Mouse (Mus musculus) forebrain, embryonic 13.5 days (tissue): ENCODE data around the gene Chchd6. TPM values are rescaled to one million over a fixed set of nuclear protein-coding genes. Genes with fewer than 3 reads are reported as not detected.

Experiments used
- ATAC-seq: fragments of 200-750 bp; cut with Nextera tagmentation; 2 replicates; pipeline ENCODE4 v1.8.0; 2017
- H3K27ac ChIP-seq: fragments of 300-500 bp; sonication (generic); 2 replicates; pipeline ENCODE4 v1.5.1; 2015; ENCODE audit warnings: inconsistent platforms, mild to moderate bottlenecking, moderate library complexity
- H3K27me3 ChIP-seq: fragments of 300-500 bp; sonication (generic); 2 replicates; pipeline ENCODE4 v1.6.1; 2015; ENCODE audit warnings: mild to moderate bottlenecking, inconsistent platforms
- H3K36me3 ChIP-seq: fragments of 300-500 bp; sonication (generic); 2 replicates; pipeline ENCODE4 v1.6.1; 2015; ENCODE audit warnings: mild to moderate bottlenecking, inconsistent platforms; ENCODE audit not compliant: poor library complexity, severe bottlenecking
- H3K4me1 ChIP-seq: fragments of 300-500 bp; sonication (generic); 2 replicates; pipeline ENCODE4 v1.6.1; 2015; ENCODE audit warnings: inconsistent platforms
- H3K4me2 ChIP-seq: fragments of 300-500 bp; sonication (generic); 2 replicates; pipeline ENCODE4 v1.6.1; 2015; ENCODE audit warnings: inconsistent platforms, mild to moderate bottlenecking, moderate library complexity
- H3K4me3 ChIP-seq: fragments of 300-500 bp; sonication (generic); 2 replicates; pipeline ENCODE4 v1.5.1; 2015; ENCODE audit warnings: mild to moderate bottlenecking, inconsistent platforms
- H3K9ac ChIP-seq: fragments of 300-500 bp; sonication (generic); 2 replicates; pipeline ENCODE4 v1.6.1; 2015; ENCODE audit warnings: mild to moderate bottlenecking, inconsistent platforms
- H3K9me3 ChIP-seq: fragments of 300-500 bp; sonication (generic); replicated peaks from 2 replicates; pipeline ENCODE4 v1.6.1; 2016; ENCODE audit warnings: inconsistent platforms
- WGBS: fragments of 180-500 bp; shearing (Covaris S2); methylation state at CpG from one replicate; pipeline ENCODE4 v1.1.7; 2015; 5-methylcytosine and 5-hydroxymethylcytosine counted together
- polyA plus RNA-seq: library from polyadenylated mRNA; unstranded; fragments of >200 nt; fragmentation: Nextera tagmentation; extraction: Ambion mirVana; gene quantifications from 2 replicates; pipeline ENCODE4 v1.2.1, GENCODE M21; 2015

Gene Chchd6
- polyA plus RNA-seq, 1 experiment from 2014 or later = 108 TPM

DNA sequence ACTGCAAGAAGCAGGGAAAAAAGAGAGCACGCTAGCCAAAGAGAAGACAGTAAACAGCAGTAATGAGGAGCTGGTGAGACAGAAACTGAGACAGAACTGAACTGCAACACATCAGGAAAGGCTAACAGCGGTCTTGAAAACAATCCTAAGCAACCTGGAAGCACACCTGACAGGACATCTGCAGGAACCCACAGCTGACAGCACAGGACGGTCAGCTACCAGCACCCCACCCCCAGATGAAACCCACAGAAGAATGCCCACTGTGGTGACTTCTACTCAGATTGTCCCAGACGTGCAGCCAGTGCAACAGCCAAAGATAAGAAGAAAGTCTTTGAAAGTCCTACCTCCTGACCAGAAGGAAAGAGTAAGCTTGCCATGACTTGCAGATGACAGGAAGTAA lies 103.1 kb downstream of the Chchd6 start:
- 78% methylated on average over 4 of the region's 4 CpGs for WGBS
- Histone ChIP-seq H3K4me1 (no peaks in the 10 kb centered on the region), H3K4me2 (no peak overlapping the region), H3K4me3 (no peak overlapping the region), H3K9me3 (no peaks in the 10 kb centered on the region), H3K36me3 (no peaks in the 10 kb centered on the region), H3K27ac (no peak overlapping the region), H3K27me3 (no peaks in the 10 kb centered on the region), H3K9ac (no peak overlapping the region)
- ATAC-seq = no peak

DNA sequence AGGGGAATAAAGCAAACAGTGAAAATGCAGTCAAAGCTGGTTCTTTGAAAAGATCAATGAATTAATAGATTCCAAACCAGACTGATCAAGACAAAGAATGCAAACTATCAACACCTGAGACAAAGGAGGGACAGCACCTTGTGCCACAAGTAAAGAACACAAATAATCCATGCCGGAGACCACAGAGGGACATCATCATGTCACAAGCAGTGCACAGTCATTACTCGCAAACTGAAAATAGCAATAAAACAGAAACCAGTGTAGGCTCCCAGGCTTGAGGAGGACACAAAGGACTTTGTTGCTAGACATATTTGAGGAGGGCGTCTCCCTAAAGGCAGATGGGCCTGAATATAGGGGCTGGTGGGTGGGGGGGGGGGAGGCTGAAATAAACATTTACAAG lies 105.1 kb downstream of the Chchd6 start:
- no peak overlapping the region for H3K4me2 ChIP-seq
- no peak overlapping the region for H3K9ac ChIP-seq
- H3K4me3 ChIP-seq = no peak overlapping the region
- no peak for ATAC-seq
- H3K36me3 ChIP-seq = no peaks in the 10 kb centered on the region
- no peaks in the 10 kb centered on the region for H3K9me3 ChIP-seq
- no peak overlapping the region for H3K27ac ChIP-seq
- no peaks in the 10 kb centered on the region for H3K27me3 ChIP-seq
- 0 out of 2 replicates have a peak, but pooled peaks cover 7% of the 10 kb centered on the region for H3K4me1 ChIP-seq
- WGBS = 94% methylated on average over 3 of the region's 3 CpGs

DNA sequence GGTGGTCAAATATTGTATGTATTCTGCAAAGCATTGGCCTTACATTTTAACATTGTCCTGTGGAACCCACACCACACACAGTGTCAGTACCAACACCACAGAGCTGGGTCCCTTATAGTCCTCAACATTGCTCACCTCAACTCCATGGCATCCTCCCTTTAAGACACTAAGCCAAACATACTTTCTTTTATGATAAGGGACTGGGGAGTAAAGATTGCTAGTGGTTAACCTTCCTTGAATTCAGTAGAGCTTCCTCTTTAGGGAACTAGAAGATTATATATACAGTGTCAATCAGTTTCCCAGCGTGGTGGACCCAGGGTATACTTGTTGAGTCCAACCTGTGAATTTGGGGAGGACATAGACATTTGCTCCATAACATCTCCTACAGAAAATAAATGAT lies 105.9 kb downstream of the Chchd6 start:
- Histone ChIP-seq H3K4me2 (no peak overlapping the region), H3K9ac (no peak overlapping the region), H3K27ac (no peak overlapping the region), H3K27me3 (no peaks in the 10 kb centered on the region), H3K4me3 (no peak overlapping the region), H3K4me1 (0 out of 2 replicates have a peak, but pooled peaks cover 7% of the 10 kb centered on the region), H3K9me3 (no peaks in the 10 kb centered on the region), H3K36me3 (no peaks in the 10 kb centered on the region)
- ATAC-seq = no peak
- WGBS = 85% methylated on average over 1 of the region's 1 CpGs

DNA sequence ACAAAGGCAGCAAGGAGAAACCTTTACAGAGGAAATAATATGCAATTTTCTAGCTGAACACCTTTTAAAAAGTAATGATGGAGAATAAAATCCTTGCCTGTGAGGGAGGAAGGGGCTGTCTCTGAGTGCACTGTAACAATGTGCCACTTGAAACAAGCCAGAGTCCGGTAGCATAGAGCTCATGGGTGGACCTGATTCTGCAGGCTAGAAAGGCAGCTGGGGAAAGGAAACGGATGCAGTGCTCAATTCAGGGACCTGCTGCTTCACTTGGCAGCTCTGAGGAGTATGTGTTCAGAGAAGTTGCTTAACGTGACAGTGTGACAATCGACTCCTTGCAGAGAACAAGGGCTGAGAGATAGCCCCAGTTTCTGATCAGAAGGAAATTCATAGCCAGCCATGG lies 109.4 kb downstream of the Chchd6 start:
- no peak overlapping the region for H3K4me2 ChIP-seq
- no peak for ATAC-seq
- H3K9me3 ChIP-seq = no peaks in the 10 kb centered on the region
- H3K9ac ChIP-seq = no peak overlapping the region
- no peaks in the 10 kb centered on the region for H3K36me3 ChIP-seq
- peak overlapping the region; percentile 25; the same call in 1 of the 2 replicates for H3K27ac ChIP-seq
- H3K4me3 ChIP-seq = no peak overlapping the region
- 0 out of 2 replicates have a peak, but pooled peaks cover 7% of the 10 kb centered on the region for H3K4me1 ChIP-seq
- H3K27me3 ChIP-seq = no peaks in the 10 kb centered on the region
- 59% methylated on average over 4 of the region's 4 CpGs for WGBS

DNA sequence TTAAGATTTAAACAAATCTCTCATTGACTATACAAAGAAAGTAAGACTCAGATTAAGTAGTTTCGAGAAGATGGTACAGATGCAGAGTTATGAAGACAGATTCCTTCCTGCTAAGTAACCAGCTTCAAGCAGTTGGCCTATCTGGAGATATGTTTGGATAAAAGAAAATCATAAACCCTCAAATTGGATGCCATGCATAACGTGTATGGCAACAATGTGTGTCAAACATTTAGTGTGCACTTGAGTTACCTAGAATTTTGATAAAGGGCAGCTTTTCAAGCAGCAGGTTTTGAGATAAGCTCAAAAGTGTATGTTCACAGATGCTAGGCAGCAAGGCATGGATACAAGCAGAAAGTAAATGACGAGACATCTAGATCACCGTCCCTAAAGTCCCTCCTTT lies 114.3 kb downstream of the Chchd6 start:
- ATAC-seq = no peak
- no peak overlapping the region for H3K4me3 ChIP-seq
- no peak overlapping the region for H3K4me2 ChIP-seq
- 0 out of 2 replicates have a peak, but pooled peaks cover 6% of the 10 kb centered on the region for H3K4me1 ChIP-seq
- no peaks in the 10 kb centered on the region for H3K9me3 ChIP-seq
- H3K27me3 ChIP-seq = no peaks in the 10 kb centered on the region
- no peak overlapping the region for H3K27ac ChIP-seq
- H3K9ac ChIP-seq = no peak overlapping the region
- H3K36me3 ChIP-seq = no peaks in the 10 kb centered on the region
- 85% methylated on average over 4 of the region's 4 CpGs for WGBS

DNA sequence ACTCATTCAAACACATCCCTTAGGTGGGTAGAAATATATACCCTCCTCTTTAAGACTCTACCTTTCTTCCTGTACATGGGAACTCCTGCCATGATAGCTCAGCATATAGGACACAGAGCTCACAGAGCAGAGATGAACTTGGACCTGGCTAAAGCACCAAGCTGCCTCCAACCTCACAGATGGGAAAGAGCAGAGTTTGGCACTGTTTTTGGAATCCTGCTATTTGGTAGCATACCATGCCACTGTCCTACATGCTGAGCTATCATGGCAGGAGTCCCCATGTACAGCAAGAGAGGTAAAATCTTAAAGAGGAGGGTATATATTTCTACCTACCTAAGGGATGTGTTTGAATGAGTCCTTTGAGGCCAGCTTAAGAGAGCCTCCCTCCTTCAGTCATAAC lies 127.5 kb downstream of the Chchd6 start:
- no peak for ATAC-seq
- H3K27ac ChIP-seq = no peak overlapping the region
- H3K36me3 ChIP-seq = no peaks in the 10 kb centered on the region
- no peaks in the 10 kb centered on the region for H3K27me3 ChIP-seq
- H3K9ac ChIP-seq = no peak overlapping the region
- H3K4me3 ChIP-seq = no peak overlapping the region
- H3K4me2 ChIP-seq = no peak overlapping the region
- peaks cover 11% of the 10 kb centered on the region for H3K4me1 ChIP-seq
- no peaks in the 10 kb centered on the region for H3K9me3 ChIP-seq

DNA sequence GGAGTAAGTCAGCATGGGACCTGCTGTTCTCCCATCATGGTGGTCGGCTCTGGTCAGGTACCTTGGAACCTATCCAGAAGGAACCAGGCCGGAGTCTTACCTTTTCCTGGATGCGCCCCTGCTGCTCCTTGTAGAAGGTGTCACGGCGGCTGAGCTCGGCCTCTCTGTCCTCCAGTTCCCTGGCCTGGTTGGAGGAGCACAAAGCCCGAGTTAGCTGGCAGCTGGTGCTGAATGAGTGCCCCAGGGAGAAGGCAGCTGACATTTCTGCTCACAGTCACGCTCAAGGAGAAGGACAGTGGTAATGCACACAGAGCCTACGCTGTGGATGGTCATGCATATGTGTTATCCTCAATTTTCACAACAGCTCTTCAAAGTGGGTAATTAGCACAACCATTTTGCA lies 128.2 kb downstream of the Chchd6 start:
- H3K4me3 ChIP-seq = no peak overlapping the region
- peaks cover 11% of the 10 kb centered on the region for H3K4me1 ChIP-seq
- no peak overlapping the region for H3K4me2 ChIP-seq
- 71% methylated on average over 9 of the region's 9 CpGs for WGBS
- no peak overlapping the region for H3K9ac ChIP-seq
- no peak for ATAC-seq
- H3K27me3 ChIP-seq = no peaks in the 10 kb centered on the region
- H3K27ac ChIP-seq = no peak overlapping the region
- H3K9me3 ChIP-seq = no peaks in the 10 kb centered on the region
- H3K36me3 ChIP-seq = no peaks in the 10 kb centered on the region

DNA sequence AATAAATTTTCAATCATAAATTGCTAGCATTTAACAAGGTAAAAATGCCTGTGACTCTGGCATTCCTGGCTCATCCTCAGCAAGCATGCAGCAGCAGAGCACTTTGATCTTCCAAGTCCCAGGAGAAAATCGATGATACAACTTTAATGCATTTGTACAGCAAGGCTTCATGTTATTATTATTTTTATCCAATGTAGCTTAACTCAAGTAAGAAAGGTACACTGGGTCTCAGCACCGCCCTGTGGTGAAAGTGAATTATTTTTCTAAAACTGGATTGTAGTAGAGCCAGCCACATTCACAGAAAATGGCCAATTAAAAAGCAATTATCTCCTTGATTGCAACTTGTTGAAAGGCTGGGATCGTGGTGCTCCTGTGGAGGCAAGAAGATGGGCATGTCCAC lies 128.6 kb downstream of the Chchd6 start:
- ATAC-seq = no peak
- Histone ChIP-seq H3K27ac (no peak overlapping the region), H3K4me3 (no peak overlapping the region), H3K9ac (no peak overlapping the region), H3K27me3 (no peaks in the 10 kb centered on the region), H3K4me1 (peaks cover 11% of the 10 kb centered on the region), H3K4me2 (no peak overlapping the region), H3K36me3 (no peaks in the 10 kb centered on the region), H3K9me3 (no peaks in the 10 kb centered on the region)
- 57% methylated on average over 3 of the region's 3 CpGs for WGBS

DNA sequence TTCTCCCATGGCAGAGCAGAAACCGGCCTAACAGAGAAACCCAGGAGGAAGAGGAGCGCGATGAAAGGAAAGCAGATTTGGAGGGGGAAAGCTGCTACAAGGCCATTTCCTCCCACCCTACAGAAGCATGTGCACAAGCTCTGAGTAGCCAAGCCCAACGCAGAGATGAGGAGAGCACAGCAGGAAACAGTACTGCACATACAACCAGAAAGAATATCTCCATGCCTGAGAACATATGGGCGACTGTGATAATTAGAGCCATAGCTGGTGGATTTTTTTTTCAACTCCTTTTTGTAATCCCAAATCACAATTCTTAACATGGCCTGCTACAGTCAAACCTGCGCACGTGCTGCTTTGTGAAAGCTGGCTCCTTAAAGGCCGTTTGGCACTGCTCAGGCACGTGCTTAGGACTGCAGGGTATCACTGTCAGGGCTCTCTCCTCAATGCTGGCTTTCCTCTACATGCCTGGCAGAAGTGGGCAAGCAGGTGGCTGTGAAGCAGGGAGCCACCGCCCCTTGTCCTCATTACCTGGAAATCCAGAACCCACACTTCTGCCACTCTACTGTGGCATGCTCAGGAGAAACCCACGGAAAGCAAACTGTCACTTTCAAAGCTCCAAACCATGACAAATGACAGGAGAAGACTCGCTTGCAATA lies 129.3 kb downstream of the Chchd6 start:
- no peak for ATAC-seq
- Histone ChIP-seq H3K9me3 (no peaks in the 10 kb centered on the region), H3K27me3 (no peaks in the 10 kb centered on the region), H3K36me3 (no peaks in the 10 kb centered on the region), H3K4me1 (peaks cover 11% of the 10 kb centered on the region), H3K27ac (no peak overlapping the region), H3K4me3 (no peak overlapping the region), H3K9ac (no peak overlapping the region), H3K4me2 (no peak overlapping the region)
- WGBS = 74% methylated on average over 12 of the region's 12 CpGs

DNA sequence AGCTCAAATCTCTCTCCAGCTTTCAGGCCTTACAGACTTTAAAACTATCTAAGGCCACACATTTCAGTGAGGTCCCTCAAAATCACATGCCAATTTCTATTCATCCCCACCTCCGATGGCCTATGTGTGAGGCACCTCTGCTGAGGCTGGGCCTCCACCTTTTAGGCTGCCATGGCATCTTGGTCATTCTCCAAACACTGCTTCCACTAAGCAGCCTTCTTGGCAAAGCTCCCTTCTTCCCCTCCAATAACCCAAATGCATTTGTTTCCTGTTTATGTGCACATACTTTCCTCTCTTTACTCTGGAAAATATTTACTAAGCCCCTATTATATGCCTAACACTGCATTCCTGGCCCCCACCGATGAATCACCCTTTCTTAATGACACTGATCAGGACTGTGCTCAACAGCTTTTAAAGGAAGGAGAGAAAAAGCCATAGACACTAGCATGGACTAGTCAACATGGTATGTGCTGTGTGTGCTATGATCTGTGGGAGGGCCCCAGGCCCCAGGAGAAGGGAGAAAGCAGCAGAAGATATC lies 133.2 kb downstream of the Chchd6 start:
- Histone ChIP-seq H3K4me1 (peaks cover 8% of the 10 kb centered on the region), H3K27ac (no peak overlapping the region), H3K9me3 (no peaks in the 10 kb centered on the region), H3K4me2 (no peak overlapping the region), H3K4me3 (no peak overlapping the region), H3K27me3 (no peaks in the 10 kb centered on the region), H3K36me3 (no peaks in the 10 kb centered on the region), H3K9ac (no peak overlapping the region)
- no peak for ATAC-seq
- 72% methylated on average over 2 of the region's 2 CpGs for WGBS

DNA sequence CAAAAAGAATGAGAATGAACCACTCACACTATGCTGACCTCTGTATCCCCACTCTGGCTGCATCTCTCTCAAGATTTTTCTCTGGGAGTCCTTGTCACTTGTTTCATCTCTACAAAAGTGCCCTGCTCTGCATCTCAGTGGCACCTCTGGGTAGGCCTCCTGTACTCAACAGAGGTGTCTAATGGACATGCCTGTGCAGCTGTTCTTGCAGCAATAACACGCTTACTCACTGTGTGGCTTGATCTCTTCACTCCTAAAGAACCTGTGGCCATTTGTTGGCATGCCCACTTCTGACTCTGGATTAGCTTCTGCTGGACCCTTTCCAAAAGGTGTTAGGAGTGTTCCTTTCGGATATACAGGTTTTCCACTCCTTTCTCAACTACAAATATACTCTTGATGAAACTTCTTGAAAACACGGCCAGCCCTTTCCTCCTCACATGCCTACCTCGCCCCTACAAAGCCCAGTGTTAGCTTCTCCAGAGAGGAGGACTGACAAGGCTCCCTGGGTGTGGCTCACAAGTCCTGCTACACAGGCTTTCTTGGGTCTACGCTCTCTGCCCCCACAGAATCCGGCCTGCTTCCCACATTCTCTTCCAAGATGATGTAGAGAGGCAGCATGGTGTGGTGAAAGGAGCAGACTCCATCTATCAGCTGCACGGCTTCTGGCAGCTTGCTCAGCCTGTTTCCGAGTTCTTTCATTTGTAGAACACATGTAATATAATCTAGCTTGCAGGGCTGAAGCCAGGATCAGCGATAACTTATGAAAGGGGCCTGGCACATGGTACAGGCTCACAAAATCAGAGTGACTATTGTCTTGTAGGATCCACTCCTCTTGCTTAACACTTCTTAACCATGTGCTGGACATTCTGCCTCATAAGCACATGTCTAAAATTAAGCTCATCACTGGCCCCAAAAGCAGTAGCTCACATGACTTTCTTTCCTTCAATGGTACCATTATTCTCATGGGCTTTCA lies 133.9 kb downstream of the Chchd6 start:
- 86% methylated on average over 9 of the region's 9 CpGs for WGBS
- Histone ChIP-seq H3K27ac (no peak overlapping the region), H3K9ac (no peak overlapping the region), H3K4me3 (no peak overlapping the region), H3K36me3 (no peaks in the 10 kb centered on the region), H3K9me3 (no peaks in the 10 kb centered on the region), H3K4me1 (peaks cover 3% of the 10 kb centered on the region), H3K27me3 (no peaks in the 10 kb centered on the region), H3K4me2 (no peak overlapping the region)
- no peak for ATAC-seq

DNA sequence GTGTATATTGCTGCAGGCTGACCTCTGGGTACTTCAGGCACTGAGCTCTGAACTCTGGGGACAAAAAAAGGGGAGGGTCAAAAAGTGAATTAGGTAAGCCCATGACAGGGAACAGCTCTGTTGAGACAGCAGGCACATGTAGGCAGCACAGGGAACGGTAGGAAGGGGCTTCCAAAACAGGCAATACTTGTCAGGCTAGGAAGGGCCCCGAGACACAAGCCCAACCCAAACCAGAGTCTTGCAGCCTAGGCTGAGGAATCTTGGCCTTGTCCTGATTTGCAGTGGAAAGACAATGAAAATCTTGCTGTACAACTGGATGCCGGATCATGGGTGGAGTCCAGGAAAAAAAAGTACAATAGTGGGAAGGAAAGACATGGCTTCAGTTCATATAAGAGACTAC lies 135.8 kb downstream of the Chchd6 start:
- Histone ChIP-seq H3K36me3 (no peaks in the 10 kb centered on the region), H3K9ac (no peak overlapping the region), H3K27ac (no peak overlapping the region), H3K27me3 (no peaks in the 10 kb centered on the region), H3K4me3 (no peak overlapping the region), H3K4me2 (no peak overlapping the region), H3K9me3 (no peaks in the 10 kb centered on the region), H3K4me1 (peaks cover 6% of the 10 kb centered on the region; the same call in 1 of the 2 replicates)
- no peak for ATAC-seq
- 70% methylated on average over 3 of the region's 3 CpGs for WGBS
